Mouse (Mus musculus) CH12.LX (cell line): ENCODE data around the gene Camk2n1. TPM values are rescaled to one million over a fixed set of nuclear protein-coding genes. Genes with fewer than 3 reads are reported as not detected.

Experiments used
- DNase-seq: peaks from one replicate; pipeline ENCODE4 v3.0.0-alpha.2; 2013; ENCODE audit errors: extremely low read depth
- H3K27ac ChIP-seq: 2 replicates; pipeline ENCODE4 v1.5.1; 2012; ENCODE audit warnings: low read depth, mild to moderate bottlenecking, control low read depth, moderate library complexity; ENCODE audit not compliant: insufficient read depth
- H3K27me3 ChIP-seq: replicated peaks from 2 replicates; pipeline ENCODE3; 2012; ENCODE audit warnings: inconsistent platforms
- H3K36me3 ChIP-seq, 2 experiments: replicated peaks in 1 of 2; 2 replicates each; pipeline versions ENCODE3 to v1.6.1; 2012; ENCODE audit warnings: inconsistent platforms in 1 of 2, low read length in 1 of 2, mild to moderate bottlenecking in 1 of 2, mixed read lengths in 1 of 2, moderate library complexity in 1 of 2; ENCODE audit not compliant: control insufficient read depth in 1 of 2, insufficient read depth in 1 of 2
- H3K4me1 ChIP-seq, 2 experiments: 2 replicates each; pipeline ENCODE4 v1.6.1; 2012; ENCODE audit warnings: inconsistent platforms in 1 of 2, moderate library complexity in 1 of 2; ENCODE audit not compliant: insufficient read depth in 2 of 2, control insufficient read depth in 1 of 2
- H3K4me2 ChIP-seq: 2 replicates; pipeline ENCODE4 v1.6.1; 2012; ENCODE audit warnings: low read depth, mild to moderate bottlenecking, control low read depth; ENCODE audit not compliant: poor library complexity, insufficient read depth, severe bottlenecking
- H3K4me3 ChIP-seq, 3 experiments: fragments of 150-350 bp in 1 of 3; sonication (generic) in 1 of 3; replicated peaks in 1 of 3; 2 replicates each; pipeline versions ENCODE3 to v1.5.1; 2011 to 2012; ENCODE audit warnings: low read depth in 2 of 3, low read length in 2 of 3, mild to moderate bottlenecking in 2 of 3, moderate library complexity in 2 of 3, control low read depth in 1 of 3, improper control_type of control experiment in 1 of 3, inconsistent platforms in 1 of 3, mixed read lengths in 1 of 3; ENCODE audit not compliant: poor library complexity in 1 of 3
- H3K79me2 ChIP-seq: replicated peaks from 2 replicates; pipeline ENCODE4 v1.6.1; 2012; ENCODE audit warnings: mild to moderate bottlenecking, moderate library complexity; ENCODE audit not compliant: control insufficient read depth, poor library complexity, insufficient read depth, severe bottlenecking; ENCODE audit errors: extremely low read depth
- H3K9ac ChIP-seq: 2 replicates; pipeline ENCODE4 v1.6.1; 2012; ENCODE audit warnings: low read depth, mild to moderate bottlenecking, control low read depth, moderate library complexity; ENCODE audit not compliant: insufficient read depth
- H3K9me3 ChIP-seq: replicated peaks from 2 replicates; pipeline ENCODE3; 2012; ENCODE audit warnings: low read length, inconsistent platforms, mixed read lengths
- CHD2 ChIP-seq: IDR thresholded peaks from 2 replicates; pipeline ENCODE4 v1.6.1; 2011; ENCODE audit warnings: low read length, improper control_type of control experiment
- E2F4 ChIP-seq: IDR thresholded peaks from 2 replicates; pipeline ENCODE4 v1.6.1; 2011; ENCODE audit warnings: low read depth, low read length, improper control_type of control experiment; ENCODE audit not compliant: insufficient replicate concordance
- ETS1 ChIP-seq: conservative IDR thresholded peaks from 2 replicates; pipeline ENCODE4 v1.6.1; 2012; ENCODE audit warnings: low read depth, mild to moderate bottlenecking, inconsistent platforms, low read length, improper control_type of control experiment, moderate library complexity
- GABPA ChIP-seq: IDR thresholded peaks from 2 replicates; pipeline ENCODE4 v1.6.1; 2012; ENCODE audit warnings: low read depth, low read length, improper control_type of control experiment, inconsistent platforms; ENCODE audit not compliant: insufficient replicate concordance
- HCFC1 ChIP-seq: IDR thresholded peaks from 2 replicates; pipeline ENCODE4 v1.6.1; 2012; ENCODE audit warnings: low read depth, mild to moderate bottlenecking, inconsistent platforms, low read length, improper control_type of control experiment
- JUND ChIP-seq: conservative IDR thresholded peaks from 2 replicates; pipeline ENCODE4 v1.6.1; 2011; ENCODE audit warnings: low read depth, low read length, improper control_type of control experiment
- KAT2A ChIP-seq: IDR thresholded peaks from 2 replicates; pipeline ENCODE4 v1.6.1; 2012; ENCODE audit warnings: low read length, improper control_type of control experiment, inconsistent platforms; ENCODE audit not compliant: insufficient replicate concordance
- MEF2A ChIP-seq: IDR thresholded peaks from 2 replicates; pipeline ENCODE4 v1.6.1; 2014; ENCODE audit warnings: low read depth, mild to moderate bottlenecking, inconsistent platforms, low read length, improper control_type of control experiment, borderline replicate concordance
- NRF1 ChIP-seq: IDR thresholded peaks from 2 replicates; pipeline ENCODE4 v1.6.1; 2014; ENCODE audit warnings: low read depth, mild to moderate bottlenecking, inconsistent platforms, low read length, improper control_type of control experiment, moderate library complexity
- PAX5 ChIP-seq: IDR thresholded peaks from 2 replicates; pipeline ENCODE4 v1.6.1; 2012; ENCODE audit warnings: low read length, inconsistent platforms, mixed read lengths
- POLR2A ChIP-seq: IDR thresholded peaks from 2 replicates; pipeline ENCODE4 v1.6.1; 2011; ENCODE audit warnings: low read depth, mild to moderate bottlenecking, improper control_type of control experiment, low read length
- POLR2AphosphoS2 ChIP-seq: IDR thresholded peaks from 2 replicates; pipeline ENCODE4 v1.6.1; 2011; ENCODE audit warnings: low read depth, low read length, improper control_type of control experiment
- RAD21 ChIP-seq: IDR thresholded peaks from 2 replicates; pipeline ENCODE4 v1.6.1; 2011; ENCODE audit warnings: low read depth, mild to moderate bottlenecking, low read length, improper control_type of control experiment, moderate library complexity
- RCOR1 ChIP-seq: conservative IDR thresholded peaks from 2 replicates; pipeline ENCODE4 v1.6.1; 2012; ENCODE audit warnings: low read depth, mild to moderate bottlenecking, inconsistent platforms, low read length, improper control_type of control experiment
- SIN3A ChIP-seq: IDR thresholded peaks from 2 replicates; pipeline ENCODE4 v1.6.1; 2012; ENCODE audit warnings: low read length, improper control_type of control experiment, inconsistent platforms
- TCF12 ChIP-seq: IDR thresholded peaks from 2 replicates; pipeline ENCODE4 v1.6.1; 2014; ENCODE audit warnings: low read depth, mild to moderate bottlenecking, inconsistent platforms, low read length, improper control_type of control experiment
- USF1 ChIP-seq: IDR thresholded peaks from 2 replicates; pipeline ENCODE4 v1.6.1; 2014; ENCODE audit warnings: low read depth, mild to moderate bottlenecking, inconsistent platforms, low read length, improper control_type of control experiment
- USF2 ChIP-seq: conservative IDR thresholded peaks from 2 replicates; pipeline ENCODE4 v1.6.1; 2011; ENCODE audit warnings: low read depth, low read length, improper control_type of control experiment
- ZC3H11A ChIP-seq: IDR thresholded peaks from 2 replicates; pipeline ENCODE4 v1.6.1; 2012; ENCODE audit warnings: low read depth, mild to moderate bottlenecking, inconsistent platforms, low read length, improper control_type of control experiment
- ZMIZ1 ChIP-seq: IDR thresholded peaks from 2 replicates; pipeline ENCODE4 v1.6.1; 2012; ENCODE audit warnings: low read depth, mild to moderate bottlenecking, inconsistent platforms, low read length, improper control_type of control experiment
- ZNF384 ChIP-seq: IDR thresholded peaks from 2 replicates; pipeline ENCODE4 v1.6.1; 2012; ENCODE audit warnings: low read depth, low read length, improper control_type of control experiment, inconsistent platforms
- dilution Hi-C: fragments of 300-500 bp; cut with MboI; formaldehyde crosslinking; loops from 2 replicates; pipeline ENCODE4 v1.14.3; 2020; ENCODE audit warnings: low sequenced_read_pairs; ENCODE audit not compliant: extremely low pct_unique_long_range_greater_than_20kb, extremely low pct_ligation_motif_present
- in situ Hi-C: fragments of 300-500 bp; cut with MboI; formaldehyde crosslinking; loops from 3 replicates; pipeline ENCODE4 v1.14.3; 2019; ENCODE audit warnings: low sequenced_read_pairs, low pct_ligation_motif_present, low pct_unique_long_range_greater_than_20kb, mixed read lengths
- polyA plus RNA-seq: library from polyadenylated mRNA; unstranded; fragments of >175 nt; gene quantifications from 2 replicates; pipeline ENCODE4 v1.2.1, GENCODE M21; 2012; ENCODE audit warnings: low read depth; ENCODE audit not compliant: insufficient read length
- total RNA-seq, 2 experiments: library from RNA; depleted of rRNA; stranded (reverse); fragments of 300-350 nt in 1 of 2; fragments of >200 nt in 1 of 2; gene quantifications; 2 replicates each; pipeline ENCODE4 v1.2.3; 2012 to 2014

Camk2n1 gene
- total and polyA plus RNA-seq, 3 experiments: 0.13 TPM; not detected in 2

GRCm38 (mm10) chr4:138417882-138418281 is 36.2 kb upstream of the Camk2n1 start:
- no peaks in the 10 kb centered on the region for H3K36me3 ChIP-seq
- peaks cover 14% of the 10 kb centered on the region for H3K9me3 ChIP-seq
- in situ Hi-C loops: loop anchor here (25.0 kb wide), 1 partner anchor 456 kb away; no protein-coding TSS in a partner anchor
- no peaks in the 10 kb centered on the region for H3K79me2 ChIP-seq
- DNase-seq: no peak
- H3K4me3 ChIP-seq: no peak overlapping the region
- no peak overlapping the region for H3K4me2 ChIP-seq
- H3K27me3 ChIP-seq: peaks cover 88% of the 10 kb centered on the region
- TF ChIP-seq E2F4 (no peak), ZNF384 (no peak), MEF2A (no peak), GABPA (no peak), ZMIZ1 (no peak), ETS1 (no peak), RCOR1 (no peak), HCFC1 (no peak), POLR2A (no peak), CHD2 (no peak), TCF12 (no peak), POLR2AphosphoS2 (no peak), KAT2A (no peak), SIN3A (no peak), NRF1 (no peak), RAD21 (no peak), JUND (no peak), PAX5 (no peak), USF1 (no peak), USF2 (no peak)
- no peak overlapping the region for H3K27ac ChIP-seq
- H3K4me1 ChIP-seq: no peaks in the 10 kb centered on the region
- dilution Hi-C loops: no loop called here
- H3K9ac ChIP-seq: no peak overlapping the region

- Histone ChIP-seq H3K27me3 (peaks cover 89% of the 10 kb centered on the region), H3K9me3 (peaks cover 19% of the 10 kb centered on the region), H3K9ac (no peak overlapping the region), H3K4me2 (no peak overlapping the region), H3K79me2 (no peaks in the 10 kb centered on the region), H3K4me1 (no peaks in the 10 kb centered on the region), H3K27ac (no peak overlapping the region), H3K36me3 (no peaks in the 10 kb centered on the region), H3K4me3 (no peak overlapping the region)
- no peak for DNase-seq
- in situ Hi-C loops: loop anchor here (25.0 kb wide), 1 partner anchor 456 kb away; no protein-coding TSS in a partner anchor
- dilution Hi-C loops: no loop called here
- no peak for TF ChIP-seq RAD21
- TF ChIP-seq E2F4: no peak
- no peak for TF ChIP-seq POLR2AphosphoS2
- no peak for TF ChIP-seq GABPA
- TF ChIP-seq ZC3H11A: no peak
- no peak for TF ChIP-seq HCFC1
- TF ChIP-seq JUND: no peak
- TF ChIP-seq CHD2: no peak
- TF ChIP-seq RCOR1: no peak
These were observed 35.7 kb upstream of the Camk2n1 start for GRCm38 (mm10) chr4:138418340-138418957.
